Mouse (Mus musculus): Measurements from ENCODE around the gene She.

DNA sequence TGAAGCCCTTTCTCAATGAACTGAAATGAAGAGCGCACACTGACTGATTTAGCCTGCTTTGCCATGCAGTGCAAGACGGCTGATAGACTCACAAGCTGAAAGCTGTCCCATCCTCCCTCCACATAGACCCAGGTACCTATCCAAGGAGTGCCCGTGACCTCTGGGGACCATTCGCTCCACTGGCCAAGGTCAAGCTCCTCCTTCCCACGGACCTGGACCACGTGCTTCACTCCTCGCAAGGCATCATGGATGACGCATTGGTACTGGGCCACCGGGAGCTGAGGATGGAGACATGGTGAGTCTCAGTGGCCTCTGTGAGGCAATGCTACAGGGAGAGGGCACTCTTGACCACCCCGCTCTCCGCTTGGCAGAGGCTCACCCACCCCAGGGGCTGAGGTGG is 54.6 kb downstream of the She start:
- TF ChIP-seq CTCF (IDR thresholded peaks at IDR 0.05; ENCODE audit: low read depth) (no peak), EP300 (IDR thresholded peaks at IDR 0.05; ENCODE audit: low read depth) (no peak)

Data from heart, postnatal 0 days (tissue).